Mouse (Mus musculus): ENCODE measurements at regions not wholly inside any gene's neighbourhood (a gene's known extent, or its start where the extent isn't known, plus 50 kb on each side); places are given as distances from the start of the nearest gene placed in this dataset.
A peak's percentile ranks its signal among the peaks of the same experiment; 100 is the strongest.

DNA sequence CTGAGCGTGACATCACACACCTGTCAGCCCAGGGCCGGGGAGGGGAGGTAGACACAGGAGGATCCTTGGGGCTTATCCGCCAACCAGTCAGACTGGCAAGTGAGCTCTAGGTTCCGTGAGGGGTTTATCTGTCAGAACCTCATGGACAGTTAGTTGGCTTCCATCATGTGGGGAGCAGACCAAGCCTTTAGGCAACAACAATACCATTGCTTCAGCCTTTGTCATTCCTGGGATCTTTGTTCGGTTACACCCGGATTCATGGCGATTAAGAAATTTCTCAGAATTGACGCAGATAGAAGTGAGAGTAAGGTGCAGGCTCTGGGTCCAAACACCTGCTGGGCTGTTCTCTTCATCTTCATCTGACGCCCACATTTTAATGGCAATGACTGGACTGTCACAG, 131.4 kb downstream of the Bcl2l11 start:
- DNase-seq (ENCODE audit: extremely low spot score in 1 of 2, low spot score in 2 of 2): no peak

DNA sequence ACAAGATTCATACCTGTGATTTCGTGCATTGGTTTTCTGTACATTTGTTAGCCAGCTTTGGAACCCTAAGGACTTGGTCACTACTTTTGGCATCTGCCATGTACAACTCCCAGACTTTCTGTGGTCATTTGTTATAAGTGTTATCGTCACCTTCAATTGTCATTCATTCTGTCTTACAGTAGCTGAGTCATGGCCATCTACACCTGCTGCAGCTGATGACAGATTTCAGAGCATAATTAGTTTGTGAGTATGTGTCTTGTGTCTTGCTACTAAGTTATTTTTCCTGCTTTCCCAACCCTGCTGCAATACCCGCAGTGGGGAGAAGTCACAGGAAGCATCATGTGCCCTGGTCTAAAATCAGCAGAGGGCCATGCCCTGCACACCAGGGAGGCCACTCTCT, 138.0 kb downstream of the Bcl2l11 start:
- no peak for DNase-seq (ENCODE audit: extremely low spot score in 1 of 2, low spot score in 2 of 2)
- intact Hi-C loops (cut with DNase I): no loop called here

More for the DNA sequence above, 131.4 kb downstream of the Bcl2l11 start:
- intact Hi-C loops (cut with DNase I): no loop called here

DNA sequence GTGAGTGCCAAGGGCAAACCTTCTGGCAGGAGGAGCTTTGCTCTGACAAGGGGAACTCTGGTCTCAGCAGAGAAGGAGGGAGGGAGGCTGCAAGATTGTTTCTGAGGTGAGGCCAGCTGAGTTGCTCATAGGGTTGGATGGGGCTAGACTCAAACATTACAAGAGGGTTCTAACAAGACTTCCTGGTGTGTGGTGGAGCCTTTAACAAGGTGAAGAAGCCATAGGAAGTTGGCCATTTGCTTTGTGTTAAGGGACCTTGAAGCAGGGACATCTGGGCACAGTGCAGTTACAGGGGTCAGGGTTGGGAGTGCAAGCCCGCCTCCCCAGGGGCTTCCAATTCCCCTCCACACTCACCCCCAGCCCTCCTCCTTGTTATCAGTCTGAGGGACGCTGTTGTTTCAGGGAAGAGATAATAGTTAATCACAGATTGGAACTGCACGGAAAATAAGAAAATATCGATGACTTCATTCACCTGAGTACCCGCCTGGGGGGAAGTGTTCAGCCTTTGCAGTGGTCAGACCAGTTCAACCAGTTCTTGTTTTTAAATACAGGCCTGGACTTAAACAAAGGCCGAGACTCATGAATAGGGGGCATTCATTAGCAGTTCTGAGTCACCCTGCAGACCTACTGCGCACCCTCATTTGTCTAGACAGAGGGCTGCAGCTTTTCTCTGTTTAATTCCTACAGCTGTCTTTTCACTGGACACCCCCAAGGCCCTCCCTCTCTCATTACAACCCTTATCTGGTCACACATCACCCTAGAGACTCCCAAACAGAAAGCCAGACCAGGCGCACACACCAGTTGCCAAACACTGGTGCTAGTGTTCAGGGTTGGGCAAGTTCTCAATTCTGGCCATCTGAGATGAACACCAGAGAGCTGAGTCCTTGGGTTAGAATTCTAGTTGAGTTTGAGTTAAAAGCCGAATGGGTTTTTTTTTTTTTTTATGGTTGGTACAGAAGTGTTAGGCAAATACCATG, 139.5 kb downstream of the Bcl2l11 start:
- intact Hi-C loops (cut with DNase I): no loop called here
- DNase-seq (ENCODE audit: extremely low spot score in 1 of 2, low spot score in 2 of 2): no peak

DNA sequence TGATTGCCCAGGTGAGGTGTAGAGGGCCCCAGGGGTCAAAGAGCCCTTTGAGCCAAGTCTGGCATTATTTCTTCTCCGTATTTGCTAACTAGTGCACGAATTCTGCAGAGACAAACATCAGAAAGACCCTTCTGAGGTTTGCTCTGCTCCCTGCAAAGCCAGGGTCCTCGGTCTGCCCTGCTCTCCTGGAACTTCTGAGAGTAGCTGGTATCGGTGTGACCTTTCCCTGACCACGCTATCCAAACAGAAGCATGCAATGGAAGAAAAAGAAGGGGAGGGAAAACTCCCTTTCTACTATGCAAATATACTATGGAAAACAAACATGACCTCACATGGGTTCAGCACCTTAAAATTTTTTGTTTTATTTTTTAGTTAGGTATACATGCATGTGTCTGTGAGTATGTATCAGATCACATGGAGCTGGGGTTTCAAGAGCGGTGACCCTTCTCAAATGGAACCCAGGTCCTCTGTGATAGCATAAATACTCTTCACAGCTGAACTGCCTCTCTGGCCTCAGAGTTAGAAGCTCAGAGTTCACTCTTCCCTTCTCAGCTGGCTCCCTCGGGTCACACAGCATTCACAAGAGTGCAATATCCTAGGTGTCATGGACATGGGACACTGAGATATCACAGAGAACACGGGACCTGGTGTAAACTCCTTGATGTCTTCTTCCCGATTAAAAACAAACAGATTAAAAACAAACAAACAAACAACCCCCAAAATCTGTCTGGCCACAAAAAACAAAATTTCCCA, 144.7 kb downstream of the Bcl2l11 start:
- intact Hi-C loops (cut with DNase I): no loop called here
- no peak for DNase-seq (ENCODE audit: extremely low spot score in 1 of 2, low spot score in 2 of 2)

DNA sequence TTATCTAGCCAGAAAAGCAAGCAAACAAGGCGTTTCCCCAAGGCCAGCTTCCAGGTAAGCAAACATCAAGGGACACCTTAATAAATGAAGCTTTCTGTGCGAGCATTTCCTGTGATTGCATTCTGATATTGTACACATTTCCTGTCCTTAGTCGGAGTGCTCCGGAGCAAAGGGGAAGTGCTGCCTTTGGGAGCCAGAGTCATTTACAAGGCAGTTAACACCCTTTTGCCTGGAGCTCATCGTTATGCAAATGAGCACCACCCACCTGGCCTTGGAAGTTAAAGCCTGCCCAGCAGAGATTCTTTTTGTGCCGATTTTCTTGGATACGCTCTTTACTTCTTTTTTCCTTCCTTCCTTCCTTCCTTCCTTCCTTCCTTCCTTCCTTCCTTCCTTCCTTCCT, 147.0 kb downstream of the Bcl2l11 start:
- intact Hi-C loops (cut with DNase I): no loop called here

DNA sequence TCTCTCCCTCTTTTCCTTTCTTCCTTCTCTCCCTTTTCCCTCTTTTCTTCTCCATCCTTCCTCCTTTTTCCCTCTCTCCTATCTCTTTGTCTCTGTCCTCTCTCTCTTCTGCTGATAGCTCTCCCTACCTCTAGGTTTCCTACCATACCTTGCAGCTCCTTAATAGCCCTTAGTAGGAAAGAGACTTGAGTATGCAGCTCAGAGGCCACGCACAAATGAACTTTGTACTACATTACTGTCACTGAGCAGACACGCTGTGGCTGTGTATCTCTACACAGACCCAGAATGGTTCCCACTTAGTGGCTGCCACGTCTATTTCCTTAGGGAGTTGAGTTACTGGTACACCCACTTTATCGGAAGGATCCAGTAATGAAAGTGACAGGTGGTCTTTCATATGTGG, 147.5 kb downstream of the Bcl2l11 start:
- intact Hi-C loops (cut with DNase I): no loop called here
- no peak for DNase-seq (ENCODE audit: extremely low spot score in 1 of 2, low spot score in 2 of 2)

More for the DNA sequence above, 147.0 kb downstream of the Bcl2l11 start:
- DNase-seq (ENCODE audit: extremely low spot score in 1 of 2, low spot score in 2 of 2): no peak

DNA sequence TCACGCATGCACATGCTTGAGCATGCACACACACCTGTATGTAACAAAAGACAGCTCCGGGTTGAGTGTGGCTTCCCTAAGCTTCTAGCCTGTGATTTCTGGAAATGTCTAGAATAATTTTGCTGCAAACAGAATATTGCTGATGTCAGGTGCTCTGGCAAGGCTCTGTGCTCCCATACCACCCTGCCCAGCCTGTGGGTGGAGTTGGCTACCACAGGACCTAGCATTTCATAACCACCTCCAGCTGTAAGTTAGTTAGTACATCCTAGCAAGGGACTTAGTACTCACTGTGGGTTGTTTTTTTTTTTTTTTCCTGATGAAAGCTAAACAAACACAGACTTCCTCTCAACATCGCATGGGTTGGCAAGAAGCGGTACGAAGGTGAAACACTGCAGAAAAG, 150.5 kb downstream of the Bcl2l11 start:
- no peak for DNase-seq (ENCODE audit: extremely low spot score in 1 of 2, low spot score in 2 of 2)
- intact Hi-C loops (cut with DNase I): no loop called here

DNA sequence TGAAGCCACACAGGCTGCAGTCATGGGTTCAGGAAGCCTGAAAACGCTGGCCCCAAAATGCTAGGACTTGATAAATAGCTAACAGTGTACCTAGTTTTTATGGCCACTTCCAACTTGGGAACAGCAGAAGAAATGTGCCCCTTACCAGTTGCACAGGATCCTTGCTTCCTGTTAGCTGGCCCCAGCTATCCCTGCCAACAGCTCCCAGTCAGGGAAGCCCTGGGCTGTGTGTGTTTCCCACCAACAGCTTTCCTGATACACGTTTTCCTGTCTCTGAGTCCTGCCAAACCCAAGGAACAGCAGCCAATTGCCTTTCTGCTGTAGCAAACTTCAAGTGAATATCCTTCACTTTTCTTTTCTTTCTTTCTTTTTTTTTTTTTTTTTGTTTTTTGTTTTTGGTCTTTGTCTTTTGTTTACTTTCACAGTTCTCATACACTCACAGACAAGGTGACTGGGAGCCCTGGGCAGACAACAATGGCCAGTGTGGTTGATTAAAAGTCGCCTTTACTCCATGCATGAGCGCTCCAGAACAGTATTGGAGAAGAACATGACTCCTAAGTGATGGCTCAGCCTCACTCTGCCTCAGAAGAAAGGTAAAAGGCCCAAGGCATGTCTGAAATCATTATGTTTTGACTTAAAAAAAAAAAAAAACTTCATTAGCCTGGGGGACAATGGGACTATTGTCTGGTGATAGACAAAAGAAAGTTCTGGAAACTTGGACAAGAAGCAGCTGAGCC, 151.7 kb downstream of the Bcl2l11 start:
- intact Hi-C loops (cut with DNase I): no loop called here
- DNase-seq (ENCODE audit: extremely low spot score in 1 of 2, low spot score in 2 of 2): no peak

DNA sequence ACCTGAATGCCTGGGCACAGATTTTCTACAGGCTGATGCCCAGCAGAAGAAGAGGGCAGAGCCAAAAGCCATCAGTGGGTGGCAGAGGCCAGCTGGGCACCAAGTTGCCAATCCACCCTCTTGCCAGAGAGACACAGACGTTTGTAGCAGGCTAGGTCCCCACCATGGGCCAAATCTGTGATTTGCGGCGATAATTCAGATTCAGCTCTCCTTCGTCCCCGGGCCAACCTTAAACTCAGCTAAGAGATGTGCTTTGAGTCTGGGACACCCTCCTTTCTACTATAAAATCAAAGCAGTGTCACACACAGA, 152.2 kb downstream of the Bcl2l11 start:
- intact Hi-C loops (cut with DNase I): no loop called here
- no peak for DNase-seq (ENCODE audit: extremely low spot score in 1 of 2, low spot score in 2 of 2)

DNA sequence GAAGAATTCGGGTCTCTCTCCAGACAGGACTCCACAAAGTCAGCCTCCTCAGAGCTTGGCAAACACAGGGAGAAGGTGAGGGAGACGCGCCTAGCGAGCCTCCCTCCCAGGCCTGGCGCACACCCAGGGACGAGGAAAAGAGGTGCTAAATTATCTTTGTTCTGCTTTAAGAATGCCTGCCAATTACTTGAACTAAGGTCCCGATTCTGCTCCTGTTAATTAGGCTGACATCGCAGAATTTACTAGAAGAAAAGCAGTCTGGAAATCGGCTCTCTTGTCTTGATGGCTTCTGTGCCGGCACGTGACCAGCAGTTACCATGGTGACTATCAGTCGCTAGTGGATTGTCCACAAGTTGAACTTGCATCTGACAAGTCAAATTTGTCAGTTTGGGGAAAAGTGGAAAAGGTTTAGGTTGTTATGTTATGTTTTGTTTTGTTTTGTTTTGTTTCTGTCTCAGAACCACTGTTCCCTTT, 152.8 kb downstream of the Bcl2l11 start:
- intact Hi-C loops (cut with DNase I): no loop called here
- DNase-seq (ENCODE audit: extremely low spot score in 1 of 2, low spot score in 2 of 2): peak; percentile 32 to 35

DNA sequence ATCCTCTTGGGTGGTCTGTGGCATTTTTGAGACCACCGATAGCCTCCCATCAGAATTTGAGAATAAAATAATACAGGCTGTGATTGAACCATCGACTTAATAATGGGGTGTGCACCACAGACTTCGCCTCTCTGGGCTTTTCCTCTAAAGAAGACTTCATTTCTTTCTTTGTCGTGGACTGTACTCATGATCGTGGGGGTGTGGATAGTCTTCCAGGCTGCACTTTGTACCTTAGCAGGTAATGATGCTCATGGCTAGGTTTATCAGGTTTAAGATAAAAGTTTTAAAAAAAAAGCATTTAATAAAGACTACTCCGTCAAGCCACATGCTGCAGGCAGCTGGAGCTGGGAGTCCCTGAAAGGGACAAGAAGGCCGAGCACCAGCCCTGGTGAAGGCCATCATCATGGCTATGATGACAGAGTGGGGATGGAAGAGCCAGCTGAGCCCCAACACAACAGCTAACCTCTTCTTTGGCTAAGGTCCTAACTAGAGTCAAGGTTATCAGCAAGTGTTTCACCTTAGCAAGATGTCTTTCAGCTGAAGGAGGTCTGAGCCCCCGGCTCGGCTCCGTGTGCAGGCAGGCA, 153.4 kb downstream of the Bcl2l11 start:
- DNase-seq (ENCODE audit: extremely low spot score in 1 of 2, low spot score in 2 of 2): no peak
- intact Hi-C loops (cut with DNase I): no loop called here

DNA sequence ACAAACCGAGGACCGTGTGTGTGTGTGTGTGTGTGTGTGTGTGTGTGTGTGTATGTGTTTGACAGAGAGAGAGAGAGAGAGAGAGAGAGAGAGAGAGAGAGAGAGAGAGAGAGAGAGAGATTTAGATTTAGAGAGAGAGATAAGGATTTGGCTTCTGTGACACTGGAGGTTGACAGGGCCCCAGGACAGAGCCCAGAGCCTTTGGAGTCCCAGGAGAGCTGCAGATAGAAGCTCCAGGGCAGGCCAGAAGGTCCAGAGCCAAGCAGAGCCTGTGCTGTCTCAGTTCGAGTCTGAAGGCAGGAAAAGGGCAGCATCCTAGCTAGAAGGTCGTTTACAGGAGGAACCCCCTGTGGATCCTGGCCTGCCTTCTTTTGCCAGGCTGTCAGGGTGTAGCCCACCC, 156.8 kb downstream of the Bcl2l11 start:
- intact Hi-C loops (cut with DNase I): no loop called here
- DNase-seq (ENCODE audit: extremely low spot score in 1 of 2, low spot score in 2 of 2): no peak

DNA sequence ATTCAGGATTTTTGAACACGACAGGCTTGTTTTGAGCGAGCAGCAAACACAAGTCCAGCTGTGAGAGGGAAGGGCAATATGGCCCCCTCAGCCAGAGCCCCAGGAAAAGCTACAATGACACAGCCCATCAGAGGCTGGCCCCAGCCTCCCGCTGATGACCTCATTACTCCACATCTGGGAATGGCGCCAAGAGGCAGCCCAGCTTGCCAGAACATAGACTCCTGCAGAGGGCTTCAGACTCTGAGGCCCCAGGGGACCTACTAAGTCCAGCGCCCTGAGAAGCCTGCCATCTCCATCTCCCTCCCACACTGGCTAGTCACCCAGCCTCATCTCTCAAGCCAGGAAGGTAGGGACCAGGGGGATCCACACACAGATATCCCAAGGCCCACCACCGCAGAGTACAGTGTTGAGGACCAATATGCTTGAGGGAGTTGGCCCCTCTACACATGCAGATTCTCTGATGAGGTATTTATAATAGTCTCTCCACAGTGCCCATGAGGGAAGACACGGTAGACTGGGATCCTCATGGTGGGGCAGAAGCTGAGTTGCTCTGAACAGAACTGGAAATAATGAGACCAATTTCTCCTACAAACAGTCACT, 159.1 kb downstream of the Bcl2l11 start:
- intact Hi-C loops (cut with DNase I): no loop called here
- peak; percentile 36 to 89 for DNase-seq (ENCODE audit: extremely low spot score in 1 of 2, low spot score in 2 of 2)

DNA sequence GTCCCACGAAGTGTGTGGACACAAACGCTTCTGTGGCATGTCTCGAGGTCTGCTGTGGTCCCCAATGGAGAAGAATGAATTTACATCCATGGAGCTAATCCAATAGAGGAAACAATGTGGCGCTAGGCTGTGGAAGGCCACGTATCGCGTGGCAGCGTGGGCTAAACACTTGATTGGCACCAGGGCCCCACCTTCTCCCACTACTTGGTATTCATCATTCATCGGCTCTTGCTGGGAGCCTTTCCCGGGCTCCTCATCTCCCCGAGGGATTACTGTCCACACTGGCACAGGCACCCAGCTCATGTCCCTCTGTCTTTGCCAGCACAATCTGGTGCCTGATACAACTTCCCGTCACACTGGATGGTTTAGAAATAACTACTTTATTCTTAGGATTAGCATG, 159.6 kb downstream of the Bcl2l11 start:
- intact Hi-C loops (cut with DNase I): no loop called here
- DNase-seq (ENCODE audit: extremely low spot score in 1 of 2, low spot score in 2 of 2): peak; percentile 31 to 51

DNA sequence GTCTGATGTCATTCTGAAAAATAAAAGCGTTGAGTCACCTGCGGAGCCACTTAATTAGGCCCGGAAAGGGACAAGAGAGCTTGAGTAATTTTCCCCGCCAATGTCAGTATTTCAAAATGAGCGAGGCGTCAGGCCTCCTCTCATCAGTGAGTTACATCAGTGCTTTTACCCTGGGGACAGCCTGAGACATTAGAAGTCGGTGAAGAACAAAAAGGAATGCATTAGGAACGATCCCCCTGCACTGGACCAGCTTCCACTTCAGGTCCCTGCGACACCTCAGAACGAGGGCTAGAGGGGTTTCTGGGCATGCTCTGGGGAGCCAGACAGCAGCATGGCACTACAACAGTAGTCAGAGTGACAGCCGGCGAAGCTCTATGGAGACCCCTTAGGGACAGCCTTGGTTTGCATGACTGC, 162.3 kb downstream of the Bcl2l11 start:
- intact Hi-C loops (cut with DNase I): no loop called here
- no peak for DNase-seq (ENCODE audit: extremely low spot score in 1 of 2, low spot score in 2 of 2)

DNA sequence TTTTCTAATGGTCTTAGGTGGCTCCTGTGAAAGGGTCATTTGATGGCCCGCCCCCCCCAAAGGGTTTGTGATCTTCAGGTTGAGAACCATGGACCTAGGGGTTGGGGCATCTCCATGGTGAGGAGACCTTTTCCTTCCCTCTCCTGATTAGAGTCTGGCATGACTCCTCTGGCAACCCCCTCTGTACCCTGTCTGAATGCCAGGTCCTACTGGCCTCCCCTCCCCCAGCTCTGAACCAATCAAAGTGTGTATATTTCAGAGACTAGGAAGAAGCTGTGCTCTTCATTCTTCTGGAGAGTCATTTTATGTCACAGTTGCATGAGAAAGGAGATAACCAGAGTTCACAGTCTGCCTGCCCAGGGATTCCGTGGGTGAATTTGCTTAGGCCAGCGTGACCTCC, 164.8 kb downstream of the Bcl2l11 start:
- intact Hi-C loops (cut with DNase I): no loop called here
- no peak for DNase-seq (ENCODE audit: extremely low spot score in 1 of 2, low spot score in 2 of 2)

DNA sequence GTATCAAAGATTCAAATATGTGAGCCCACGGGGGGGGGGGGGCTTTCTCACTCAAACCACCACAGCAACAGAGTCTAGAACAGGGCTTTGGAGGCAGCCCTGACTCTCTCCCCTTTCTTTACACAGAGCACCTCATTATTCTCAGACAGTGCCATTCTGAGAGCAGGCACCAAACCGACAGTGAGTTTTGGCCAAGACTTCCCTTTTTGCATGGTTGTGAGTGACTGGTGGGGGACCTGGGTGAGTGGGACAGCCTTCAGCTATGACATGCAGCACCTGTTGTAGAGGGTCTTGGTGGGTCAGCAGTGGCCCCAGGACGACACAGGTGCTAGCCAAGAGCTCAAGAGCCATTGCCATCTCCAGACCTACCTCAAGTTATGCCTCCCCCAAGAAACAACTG, 168.8 kb downstream of the Bcl2l11 start:
- intact Hi-C loops (cut with DNase I): no loop called here

DNA sequence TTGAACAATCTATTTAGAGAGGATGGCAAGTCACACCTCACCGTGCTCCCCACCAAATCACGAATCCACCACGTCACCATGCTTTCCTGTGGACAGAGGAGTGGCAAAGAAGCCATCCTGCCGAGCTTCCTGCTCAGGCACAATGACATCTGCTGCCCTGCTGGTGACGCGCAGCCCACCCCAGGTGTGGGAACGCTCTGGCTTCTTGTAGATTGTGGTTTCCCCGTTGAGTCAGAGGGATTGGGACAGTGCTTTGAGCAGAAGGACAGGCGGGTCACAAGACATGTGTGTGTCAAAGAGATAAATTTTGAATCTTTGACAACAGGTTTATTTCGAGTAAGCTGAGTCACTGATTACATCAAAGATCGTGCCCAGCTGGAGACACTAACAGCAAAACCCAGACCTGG, 169.2 kb downstream of the Bcl2l11 start:
- intact Hi-C loops (cut with DNase I): no loop called here
- DNase-seq (ENCODE audit: extremely low spot score in 1 of 2, low spot score in 2 of 2): no peak

More for the DNA sequence above, 168.8 kb downstream of the Bcl2l11 start:
- no peak for DNase-seq (ENCODE audit: extremely low spot score in 1 of 2, low spot score in 2 of 2)
